Mouse (Mus musculus): ENCODE results near the gene Slc22a20.

Gene Slc22a20

DNA sequence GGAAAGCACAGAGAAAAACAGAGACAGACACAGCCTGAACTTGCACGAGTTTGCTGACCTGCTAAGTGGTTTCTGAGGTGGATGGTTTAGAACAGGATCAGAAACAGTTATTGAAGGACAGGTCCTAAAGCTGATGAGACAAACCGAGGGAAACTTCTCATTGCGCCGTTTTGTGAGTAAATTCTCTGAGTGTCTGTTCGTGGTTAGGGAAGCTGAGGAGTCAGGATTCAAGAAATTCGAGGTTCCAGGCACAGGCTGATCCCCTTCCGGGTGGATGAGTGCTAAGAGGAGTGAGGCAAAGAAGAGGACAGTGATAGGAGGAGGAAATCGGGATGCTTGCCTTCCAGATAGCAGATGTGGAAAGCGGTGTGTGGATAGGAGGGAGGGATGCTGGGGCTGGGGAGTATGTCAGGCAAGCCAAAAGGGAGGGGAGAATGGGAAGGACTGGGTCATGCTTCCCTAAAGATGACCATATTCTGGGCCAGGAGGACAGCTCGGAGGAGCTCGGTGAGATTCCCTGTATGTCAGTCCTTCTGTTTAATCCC lies 60.6 kb downstream of the Slc22a20 start:
- no peak for DNase-seq (ENCODE audit: low spot score in 2 of 2)

DNA sequence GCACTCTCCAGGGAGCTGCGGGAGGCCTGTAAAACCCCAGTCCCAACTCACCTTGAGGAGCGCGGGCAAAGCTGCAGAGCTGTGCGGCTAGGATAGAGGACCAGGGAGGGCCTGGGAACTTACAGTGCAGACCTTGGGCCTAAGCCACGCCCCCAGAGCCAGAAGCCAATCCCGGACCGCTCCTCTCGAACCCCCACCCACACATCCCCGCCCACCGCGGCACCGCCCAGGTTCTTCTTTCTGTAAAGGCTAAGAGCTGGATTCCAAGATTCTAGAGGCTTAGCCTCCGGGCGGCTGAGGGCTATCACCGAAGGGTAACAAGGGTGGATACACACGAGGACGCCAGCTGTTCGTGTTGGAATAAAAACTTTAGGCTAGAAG lies 61.2 kb downstream of the Slc22a20 start, which contains the start of gene Cdc42ep2:
Gene Cdc42ep2, minus strand, starts transcription at position 104 of the 381 bp plus-strand sequence.
- peak; percentile 91 to 92 for DNase-seq (ENCODE audit: low spot score in 2 of 2)

DNA sequence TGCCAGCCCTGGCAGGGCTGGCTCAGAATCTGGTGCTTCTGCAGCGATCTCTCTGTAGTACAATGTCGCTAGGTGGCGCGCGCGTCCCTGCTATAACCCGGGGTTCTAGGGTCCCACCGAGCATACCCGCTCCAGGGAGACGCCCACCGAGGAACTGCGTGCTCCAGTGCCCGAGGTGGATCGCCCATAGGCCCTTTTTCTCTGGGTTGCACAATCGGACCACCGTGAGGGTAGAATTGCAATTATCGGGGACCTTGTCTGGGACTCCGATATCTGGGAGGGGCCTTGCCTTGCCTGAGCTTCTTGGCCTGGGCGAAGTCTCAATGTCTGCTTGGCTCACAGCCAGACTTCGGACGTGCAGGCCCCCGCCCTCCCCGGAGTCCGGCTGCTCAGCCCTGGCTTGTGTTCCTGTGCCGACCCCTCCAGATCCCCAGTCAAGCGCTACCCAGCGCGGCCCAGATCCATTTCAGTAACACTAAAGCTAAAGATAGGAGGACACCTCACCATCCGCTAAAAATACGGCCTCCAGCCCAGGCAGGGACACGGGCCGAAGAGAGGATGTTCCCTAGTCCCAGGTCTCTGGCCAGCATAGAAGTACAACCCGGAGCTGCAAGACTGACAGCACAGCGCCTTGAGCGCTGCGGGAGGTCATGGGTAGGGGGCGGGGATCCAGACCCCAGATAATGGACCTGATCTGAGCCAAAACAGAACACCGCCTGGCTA lies 61.8 kb downstream of the Slc22a20 start:
- DNase-seq (ENCODE audit: low spot score in 2 of 2): peak; percentile 92 to 93

GRCm38 (mm10) chr19:5922963-5923362 lies 63.0 kb downstream of the Slc22a20 start:
- no peak for DNase-seq (ENCODE audit: low spot score in 2 of 2)

GRCm38 (mm10) chr19:5922119-5922942 lies 63.6 kb downstream of the Slc22a20 start:
- no peak for DNase-seq (ENCODE audit: low spot score in 2 of 2)

DNA sequence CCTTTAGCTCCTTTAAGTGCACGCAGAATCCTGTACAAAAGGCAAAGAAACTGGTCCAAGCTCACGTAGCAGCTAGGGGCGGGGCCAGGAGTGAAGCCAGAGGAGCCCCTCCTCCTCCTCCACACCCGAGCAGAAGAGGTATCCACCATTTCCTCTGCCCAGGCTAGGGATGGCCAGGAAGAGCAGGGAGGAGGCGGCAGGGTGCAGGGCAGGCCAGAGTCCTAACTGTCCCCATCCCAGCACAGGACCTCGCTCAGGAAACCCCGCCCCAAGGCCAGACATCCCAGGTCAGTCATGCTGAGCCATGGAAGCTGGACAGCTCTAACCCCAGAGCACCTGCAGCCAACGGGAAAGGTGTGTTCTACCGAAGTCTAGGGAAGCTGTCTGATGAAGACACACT lies 64.2 kb downstream of the Slc22a20 start:
- no peak for DNase-seq (ENCODE audit: low spot score in 2 of 2)

Data from right cerebral cortex, adult 2 months (tissue).